Mouse (Mus musculus) layer of hippocampus, adult 9-10 months (tissue): ENCODE measurements at regions not wholly inside any gene's neighbourhood (a gene's known extent, or its start where the extent isn't known, plus 50 kb on each side); places are given as distances from the start of the nearest gene placed in this dataset.

Experiments
- DNase-seq: peaks from one replicate; pipeline ENCODE4 v3.0.0; 2022; ENCODE audit warnings: low spot score

DNA sequence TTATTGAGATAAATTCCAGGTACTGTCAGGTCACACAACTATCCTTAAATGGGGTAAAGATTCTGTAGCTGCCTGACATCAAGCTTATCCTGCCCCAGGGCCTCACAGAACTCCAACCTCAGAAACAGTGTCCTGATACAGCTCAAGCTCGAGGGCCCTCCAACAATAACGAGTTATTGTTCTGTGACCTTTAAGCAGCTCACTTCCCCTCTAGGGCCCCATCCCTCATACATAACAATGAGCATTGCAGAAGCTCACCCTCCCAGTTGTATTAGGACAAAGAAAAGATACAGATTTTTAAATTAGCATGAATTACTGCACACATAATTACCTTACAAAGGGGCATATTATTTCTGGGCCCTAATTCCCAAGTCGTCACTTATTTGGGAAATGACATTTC lies 293.5 kb upstream of the Trpc7 start:
- no peak for DNase-seq

DNA sequence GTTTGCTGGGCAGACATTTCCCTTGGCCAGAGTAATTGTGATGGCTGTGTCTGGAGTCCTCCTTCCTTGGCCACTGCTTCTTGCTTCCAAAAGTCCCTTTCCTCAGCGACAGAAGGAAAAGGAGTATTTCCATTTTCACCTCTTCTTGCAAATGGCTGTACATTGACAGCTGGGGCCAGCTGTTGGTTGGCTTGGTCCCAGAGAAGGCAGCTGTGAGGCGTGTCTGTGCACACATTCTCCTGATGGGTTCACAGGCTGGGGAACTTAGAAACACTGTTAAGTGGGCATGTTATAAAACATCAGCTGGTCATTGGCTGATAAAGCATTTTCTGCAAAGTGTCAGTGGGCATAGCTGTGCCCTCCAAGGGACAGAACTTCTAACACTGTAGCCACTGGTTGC lies 290.4 kb upstream of the Trpc7 start:
- no peak for DNase-seq

GRCm38 (mm10) chr13:57170180-57170579 lies 274.4 kb upstream of the Trpc7 start:
- no peak for DNase-seq

GRCm38 (mm10) chr13:57169621-57170020 lies 273.8 kb upstream of the Trpc7 start:
- DNase-seq: no peak

DNA sequence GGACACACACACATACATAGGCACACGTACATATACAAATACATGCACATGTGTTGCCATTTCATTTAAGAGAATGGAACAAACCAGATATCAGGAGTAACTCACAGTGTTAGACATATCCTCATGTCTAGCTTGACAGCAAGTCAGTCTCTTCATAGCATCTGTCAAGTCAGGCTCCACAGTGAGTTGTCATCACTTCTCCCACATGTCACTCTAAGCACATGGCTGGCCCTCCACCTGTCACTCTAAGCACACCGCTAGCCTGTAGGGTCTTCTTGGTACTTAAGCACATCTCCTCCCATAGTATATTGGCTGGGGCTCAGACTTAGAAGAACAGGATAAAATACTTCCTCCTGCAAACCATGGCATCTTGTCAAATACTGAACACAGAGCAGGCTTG lies 269.6 kb upstream of the Trpc7 start:
- no peak for DNase-seq

DNA sequence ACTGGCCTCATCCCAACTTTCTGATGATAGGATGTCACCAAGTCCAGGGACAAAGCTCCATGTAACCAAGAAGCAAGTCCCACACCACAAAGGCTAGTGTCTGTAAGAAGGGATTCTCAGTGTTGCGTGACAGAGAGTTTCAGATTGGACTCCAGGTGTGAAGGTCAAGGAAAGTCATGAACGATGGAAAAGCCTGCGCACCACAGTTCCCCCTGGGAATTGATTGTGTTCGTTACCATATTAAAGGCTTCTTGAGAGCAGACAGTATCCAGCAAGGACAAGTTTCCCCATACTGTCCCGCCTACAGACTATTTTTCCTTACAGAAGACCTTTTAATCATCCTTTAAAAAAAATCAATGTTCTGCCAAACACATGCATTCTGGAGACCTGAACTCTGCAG lies 257.0 kb upstream of the Trpc7 start:
- DNase-seq: no peak

GRCm38 (mm10) chr13:57147623-57148022 lies 251.8 kb upstream of the Trpc7 start:
- DNase-seq: no peak

DNA sequence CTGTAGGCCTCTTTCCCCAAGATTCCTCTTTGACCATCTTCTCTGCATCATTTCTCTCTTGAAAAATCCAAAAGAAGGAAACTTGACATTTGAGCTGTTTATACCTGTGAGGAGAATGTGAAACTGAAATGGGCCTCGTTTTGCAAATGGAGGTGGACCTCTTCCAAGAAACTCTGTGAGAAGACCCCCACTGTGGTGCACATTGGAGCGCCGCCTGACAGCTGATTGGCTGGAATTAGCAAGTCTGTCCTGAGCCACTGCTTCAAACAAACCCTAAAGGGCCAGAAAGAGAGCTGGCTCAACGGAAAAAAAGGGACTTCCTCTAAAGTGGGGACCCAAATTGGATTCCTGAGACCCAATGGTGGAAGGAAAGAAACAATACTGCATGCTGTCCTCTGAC lies 250.9 kb upstream of the Trpc7 start:
- DNase-seq: no peak

DNA sequence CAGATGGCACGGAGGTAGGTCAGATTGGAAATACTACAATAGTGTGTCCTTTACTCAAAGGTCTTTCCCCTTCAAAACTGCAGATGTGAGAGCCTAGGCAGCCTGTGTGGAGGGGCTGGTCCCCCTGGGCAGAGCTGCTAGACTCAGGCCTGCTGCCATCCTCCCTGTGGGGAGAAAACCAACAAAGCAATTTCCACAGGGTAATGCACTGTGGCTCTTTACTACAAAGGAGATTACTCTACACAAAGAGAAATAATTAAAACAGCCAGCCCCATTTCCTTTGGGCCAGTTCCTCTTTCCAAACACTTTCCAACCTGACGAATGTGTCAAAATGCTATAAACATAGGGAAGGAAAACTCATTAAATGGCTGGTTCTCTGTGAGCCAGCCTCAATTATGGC lies 250.0 kb upstream of the Trpc7 start:
- DNase-seq: no peak

DNA sequence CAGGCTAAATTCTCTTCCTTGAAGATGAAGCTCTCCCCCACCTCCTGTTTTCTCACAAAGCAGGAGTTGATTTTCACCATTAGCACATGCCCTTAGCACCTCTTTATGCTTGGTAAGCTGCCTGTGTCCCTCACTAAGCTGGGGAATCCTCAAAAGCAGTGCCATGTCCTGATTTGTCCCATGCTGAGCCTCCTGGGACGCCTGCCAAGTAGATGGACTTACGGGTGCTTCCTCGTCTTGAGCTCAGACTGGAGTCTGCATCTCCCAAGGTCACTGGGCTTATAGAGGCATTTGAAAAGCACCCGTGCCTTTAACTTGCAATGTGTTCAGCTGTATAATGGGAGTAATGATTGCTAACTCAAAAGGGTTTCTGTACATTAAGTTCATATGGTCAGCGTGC lies 247.1 kb upstream of the Trpc7 start:
- DNase-seq: no peak

DNA sequence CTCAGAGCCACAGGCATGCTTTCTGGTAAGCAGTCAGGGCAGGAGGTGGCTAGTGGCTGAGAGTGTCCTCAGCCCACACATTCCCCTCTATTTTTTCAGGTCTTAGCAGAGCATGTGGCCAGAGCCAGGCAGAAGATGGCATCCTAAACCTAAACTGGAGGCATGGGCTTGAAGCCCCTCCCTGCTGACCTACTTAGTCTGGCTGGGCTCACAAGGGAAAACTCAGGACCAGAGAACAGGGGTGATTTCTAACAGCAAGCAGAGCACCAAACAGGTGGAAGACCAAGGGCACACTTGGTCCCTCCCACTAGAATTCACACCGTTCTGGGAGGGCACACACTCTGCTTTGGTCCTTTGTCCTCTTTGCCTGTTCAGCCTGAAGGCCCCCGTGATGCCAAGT lies 246.6 kb upstream of the Trpc7 start:
- DNase-seq: no peak

GRCm38 (mm10) chr13:57115936-57116335 lies 220.1 kb upstream of the Trpc7 start:
- DNase-seq: no peak

DNA sequence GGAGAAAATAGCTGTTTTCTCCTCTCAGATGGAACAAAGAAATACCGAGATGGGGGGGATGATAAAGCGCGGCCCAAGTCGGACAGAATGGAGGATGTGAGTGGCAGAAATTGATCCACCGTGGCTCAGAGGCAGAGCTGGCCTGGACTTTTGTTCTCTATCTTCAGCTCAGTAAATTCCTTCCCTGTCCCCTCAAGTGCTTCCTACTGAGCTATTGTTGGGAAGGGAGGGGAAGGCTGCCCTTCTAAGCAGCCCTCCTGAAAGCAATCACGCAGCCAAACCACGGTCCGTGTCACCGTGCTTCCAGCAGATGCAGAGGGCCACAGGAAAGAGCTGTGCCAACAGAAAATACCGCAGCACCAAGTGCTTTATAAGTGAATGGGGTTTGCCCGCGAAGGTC lies 212.2 kb upstream of the Trpc7 start:
- no peak for DNase-seq

GRCm38 (mm10) chr13:57099601-57100000 lies 203.8 kb upstream of the Trpc7 start:
- no peak for DNase-seq

DNA sequence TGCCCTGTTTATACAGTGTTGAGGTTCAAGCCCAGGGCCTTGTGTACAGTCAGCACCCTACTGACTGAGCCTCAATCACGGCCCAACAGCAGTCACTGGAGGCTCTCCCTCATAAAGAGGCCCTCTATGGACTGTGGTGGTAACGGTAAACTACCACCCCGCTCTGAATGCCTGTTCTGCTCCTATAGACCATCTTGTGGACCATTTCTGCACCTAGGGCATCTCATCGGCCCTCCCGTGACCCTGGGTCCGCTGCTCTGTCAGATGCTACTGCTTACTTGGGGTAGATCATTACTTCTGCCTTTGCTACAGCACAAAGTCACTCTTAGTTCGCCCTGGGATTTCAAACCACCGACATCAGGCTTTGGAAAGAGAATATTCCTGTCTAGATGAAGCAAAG lies 196.1 kb upstream of the Trpc7 start:
- DNase-seq: no peak

GRCm38 (mm10) chr13:57089381-57090075 lies 193.7 kb upstream of the Trpc7 start:
- DNase-seq: no peak

GRCm38 (mm10) chr13:57087966-57088365 lies 192.2 kb upstream of the Trpc7 start:
- no peak for DNase-seq

GRCm38 (mm10) chr13:57087398-57087797 lies 191.6 kb upstream of the Trpc7 start:
- no peak for DNase-seq

DNA sequence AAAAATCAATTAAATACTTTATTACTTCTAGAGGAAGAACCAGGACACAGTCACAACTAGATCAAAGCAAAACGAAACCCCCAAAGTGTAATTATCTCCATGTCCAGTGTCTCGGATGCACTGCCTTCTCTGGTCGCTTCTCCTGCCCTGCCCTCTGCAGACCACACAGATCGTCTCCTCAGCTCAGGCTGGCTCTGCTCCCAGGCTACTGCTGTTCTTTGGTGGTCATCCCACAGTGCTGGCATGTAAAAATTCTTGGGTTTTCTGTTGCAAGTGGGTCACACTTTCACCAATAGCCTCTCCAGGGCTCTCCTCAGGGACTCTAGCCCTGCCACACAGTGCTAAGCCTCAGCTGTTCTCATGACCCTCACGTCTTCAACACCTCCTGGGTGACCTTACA lies 188.0 kb upstream of the Trpc7 start:
- DNase-seq: no peak

GRCm38 (mm10) chr13:57070479-57070878 lies 174.7 kb upstream of the Trpc7 start:
- DNase-seq: no peak

- no peak for DNase-seq
These were observed 165.9 kb upstream of the Trpc7 start for GRCm38 (mm10) chr13:57061656-57062055.

DNA sequence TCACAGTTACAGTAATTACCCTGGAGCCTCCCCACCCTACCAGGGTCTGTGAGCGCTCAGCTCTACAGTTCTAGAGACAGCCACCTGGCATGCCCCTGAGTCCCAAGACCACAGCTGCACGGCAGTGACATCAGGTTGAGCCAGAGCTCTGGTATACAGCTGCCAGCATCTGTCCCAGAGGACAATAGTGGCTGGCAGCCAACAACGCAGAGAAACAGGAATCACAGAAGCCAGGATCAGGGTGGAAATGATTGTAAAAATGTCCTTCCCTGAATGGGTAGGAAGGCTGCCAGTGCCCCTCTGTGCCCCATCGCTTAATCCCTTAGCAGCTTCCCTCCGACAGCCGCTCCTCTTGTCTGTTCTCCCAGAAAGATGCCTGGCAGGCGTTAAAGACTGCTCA lies 165.3 kb upstream of the Trpc7 start:
- no peak for DNase-seq

DNA sequence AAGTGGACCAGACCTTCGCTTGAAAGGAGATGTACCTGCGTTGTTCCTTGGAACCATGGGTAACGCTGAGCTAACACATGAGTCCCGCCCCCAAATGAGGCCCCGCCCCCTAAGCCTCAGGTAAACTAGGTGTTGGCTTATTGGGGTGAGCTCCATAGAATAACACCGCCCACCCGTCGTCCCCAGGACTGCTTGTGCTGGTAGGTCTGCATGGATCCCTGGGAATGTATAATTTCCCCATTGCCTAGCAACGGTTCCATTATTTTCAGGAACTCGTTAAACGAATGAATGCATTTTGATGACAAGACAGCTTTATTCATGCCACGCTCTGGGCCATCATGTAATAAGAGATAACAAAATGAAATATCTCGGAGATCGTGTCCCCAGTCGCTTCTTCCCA lies 161.0 kb upstream of the Trpc7 start:
- DNase-seq: no peak

- peak; percentile 2 for DNase-seq
These were observed 159.8 kb upstream of the Trpc7 start for GRCm38 (mm10) chr13:57055409-57056195.
